ENCODE assay signal across 8 mouse cellular contexts in the genomic region with DNA sequence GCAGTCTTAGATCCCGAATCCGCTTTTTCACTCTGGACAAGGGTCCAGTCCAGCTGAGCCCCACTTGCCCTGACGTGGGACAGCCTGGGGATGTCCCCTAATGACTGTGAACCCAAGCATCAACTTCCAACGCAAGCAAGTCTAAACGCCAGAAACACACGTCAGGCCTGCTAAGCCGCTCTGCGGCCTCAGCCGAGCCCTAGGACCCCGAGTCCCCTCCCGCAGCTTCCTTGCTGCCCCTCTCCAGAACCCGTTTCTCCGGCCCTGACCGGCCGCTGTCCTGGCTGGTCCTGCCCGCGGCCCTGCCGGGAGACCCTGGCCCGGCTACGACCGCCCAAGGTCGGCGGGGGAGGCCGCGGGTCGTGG. TPM values are rescaled to one million over a fixed set of nuclear protein-coding genes. Genes with fewer than 3 reads are reported as not detected.
DNase-seq lines count a peak whose midpoint lies in the region; ATAC-seq lines count a peak whose summit lies in the region.

No protein-coding gene starts in this region.

- peak overlapping the region; percentile 75 for H3K27ac ChIP-seq in lung, embryonic 16.5 days (ENCODE audit: low read length)
- peak overlapping the region; percentile 51; the same call in 1 of the 2 replicates for H3K27ac ChIP-seq in hindbrain, embryonic 11.5 days (ENCODE audit: low read depth, low read length)
- H3K27ac ChIP-seq in liver, embryonic 15.5 days (replicated peaks), result peak overlapping the region; percentile 94

- H3K4me2 ChIP-seq in lung, embryonic 16.5 days (ENCODE audit: low read depth, low read length), result peak overlapping the region; percentile 85
- peak overlapping the region; percentile 99 for H3K4me2 ChIP-seq in hindbrain, embryonic 11.5 days (replicated peaks; ENCODE audit: low read depth, low read length)
- H3K4me2 ChIP-seq in liver, embryonic 15.5 days, result peak overlapping the region; percentile 94

- no peaks in the 10 kb centered on the region for H3K27me3 ChIP-seq in lung, embryonic 16.5 days (ENCODE audit: control insufficient read depth, insufficient read depth, low read depth, low read length)
- no peaks in the 10 kb centered on the region for H3K27me3 ChIP-seq in hindbrain, embryonic 11.5 days (ENCODE audit: control insufficient read depth, insufficient read depth, low read length)
- H3K27me3 ChIP-seq in liver, embryonic 15.5 days, result no peaks in the 10 kb centered on the region

- peak overlapping the region; percentile 92 for H3K9ac ChIP-seq in lung, embryonic 16.5 days (ENCODE audit: low read length)
- peak overlapping the region; percentile 82 for H3K9ac ChIP-seq in hindbrain, embryonic 11.5 days (ENCODE audit: low read depth, low read length)
- H3K9ac ChIP-seq in liver, embryonic 15.5 days, result peak overlapping the region; percentile 99

- no peaks in the 10 kb centered on the region for H3K36me3 ChIP-seq in lung, embryonic 16.5 days (ENCODE audit: control insufficient read depth, insufficient read depth, low read length)
- no peaks in the 10 kb centered on the region for H3K36me3 ChIP-seq in hindbrain, embryonic 11.5 days (ENCODE audit: control insufficient read depth, insufficient read depth, low read length)
- H3K36me3 ChIP-seq in liver, embryonic 15.5 days (replicated peaks), result no peaks in the 10 kb centered on the region

- H3K4me1 ChIP-seq in lung, embryonic 16.5 days (replicated peaks; ENCODE audit: control insufficient read depth, insufficient read depth, low read length), result peaks cover 2% of the 10 kb centered on the region; the same call in 1 of the 2 replicates
- no peaks in the 10 kb centered on the region for H3K4me1 ChIP-seq in hindbrain, embryonic 11.5 days (replicated peaks; ENCODE audit: control insufficient read depth, insufficient read depth, low read length)
- peaks cover 34% of the 10 kb centered on the region for H3K4me1 ChIP-seq in liver, embryonic 15.5 days (replicated peaks)

- no peaks in the 10 kb centered on the region for H3K9me3 ChIP-seq in lung, embryonic 16.5 days (ENCODE audit: control insufficient read depth, low read length)
- H3K9me3 ChIP-seq in hindbrain, embryonic 11.5 days (ENCODE audit: control insufficient read depth, low read length), result no peaks in the 10 kb centered on the region
- no peaks in the 10 kb centered on the region for H3K9me3 ChIP-seq in liver, embryonic 15.5 days (replicated peaks)

- DNase-seq in lung, postnatal 36 days, result no peak
- peak; percentile 56 for DNase-seq in hindbrain, embryonic 11.5 days (ENCODE audit: low spot score)
- DNase-seq in retina, postnatal 7 days (ENCODE audit: low read depth, low spot score), result peak; percentile 25
- no peak for DNase-seq in urinary bladder, postnatal 25 days (ENCODE audit: low spot score)

- WGBS in lung, embryonic 16.5 days, result under 1% methylated on average over 22 of the region's 26 CpGs
- WGBS in hindbrain, embryonic 11.5 days, result 2% methylated on average over 26 of the region's 26 CpGs
- WGBS in liver, embryonic 15.5 days (ENCODE audit: insufficient replicate concordance), result 3% methylated on average over 26 of the region's 26 CpGs

- ATAC-seq in lung, embryonic 16.5 days (ENCODE audit: low read depth), result peak; percentile 77
- peak; percentile 24 for ATAC-seq in common myeloid progenitor, adult 5-6 weeks (replicated peaks; ENCODE audit: low read depth, poor library complexity, severe bottlenecking)
- peak; percentile 54 for ATAC-seq in hindbrain, embryonic 11.5 days (ENCODE audit: low FRiP score)
- ATAC-seq in liver, embryonic 15.5 days (ENCODE audit: insufficient read depth), result peak; percentile 49
- no peak for ATAC-seq in megakaryocyte progenitor cell, adult 5-6 weeks (replicated peaks; ENCODE audit: poor library complexity)

- peak overlapping the region; percentile 94 for H3K4me3 ChIP-seq in lung, embryonic 16.5 days (ENCODE audit: low read length)
- H3K4me3 ChIP-seq in hindbrain, embryonic 11.5 days (ENCODE audit: low read depth, low read length), result peak overlapping the region; percentile 68
- peak overlapping the region; percentile 97 for H3K4me3 ChIP-seq in liver, embryonic 15.5 days (replicated peaks)

RNA-seq across cellular contexts. Expression of a gene that starts 21.6 kb away (rescaled TPM):
- polyA plus RNA-seq in lung, embryonic 16.5 days (2015; fragmentation: Nextera tagmentation; extraction: Ambion mirVana), result 26.0 and 26.7 TPM in 2 replicates
- total RNA-seq in common myeloid progenitor, adult 5-6 weeks (2017), result 7.4 and 10.5 TPM in 2 replicates
- 8.4 and 9.6 TPM in 2 replicates for polyA plus RNA-seq in hindbrain, embryonic 11.5 days (2014; fragmentation: Nextera tagmentation; extraction: Ambion mirVana)
- 8.4 and 8.7 TPM in 2 replicates for polyA plus RNA-seq in liver, embryonic 15.5 days (2015; fragmentation: Nextera tagmentation; extraction: Ambion mirVana)
- total RNA-seq in megakaryocyte progenitor cell, adult 5-6 weeks (2015), result 4.1 and 4.5 TPM in 2 replicates
- total RNA-seq in megakaryocyte progenitor cell, adult 5-6 weeks (2017), result 7.0 and 7.1 TPM in 2 replicates

RNA-seq across cellular contexts. Expression of a gene that starts 25.1 kb away (rescaled TPM):
- 180 TPM in 2 replicates for polyA plus RNA-seq in lung, embryonic 16.5 days (2015; fragmentation: Nextera tagmentation; extraction: Ambion mirVana)
- 38.7 and 82.1 TPM in 2 replicates for total RNA-seq in common myeloid progenitor, adult 5-6 weeks (2017)
- 164 and 170 TPM in 2 replicates for polyA plus RNA-seq in hindbrain, embryonic 11.5 days (2014; fragmentation: Nextera tagmentation; extraction: Ambion mirVana)
- polyA plus RNA-seq in liver, embryonic 15.5 days (2015; fragmentation: Nextera tagmentation; extraction: Ambion mirVana), result 88.8 and 90.8 TPM in 2 replicates
- total RNA-seq in megakaryocyte progenitor cell, adult 5-6 weeks (2015), result 85.7 and 101 TPM in 2 replicates
- total RNA-seq in megakaryocyte progenitor cell, adult 5-6 weeks (2017), result 42.5 and 58.5 TPM in 2 replicates

RNA-seq across cellular contexts. Expression of a gene that starts 47.7 kb away (rescaled TPM):
- polyA plus RNA-seq in lung, embryonic 16.5 days (2015; fragmentation: Nextera tagmentation; extraction: Ambion mirVana), result 110 and 111 TPM in 2 replicates
- total RNA-seq in common myeloid progenitor, adult 5-6 weeks (2017), result 72.8 and 77.1 TPM in 2 replicates
- 141 and 144 TPM in 2 replicates for polyA plus RNA-seq in hindbrain, embryonic 11.5 days (2014; fragmentation: Nextera tagmentation; extraction: Ambion mirVana)
- polyA plus RNA-seq in liver, embryonic 15.5 days (2015; fragmentation: Nextera tagmentation; extraction: Ambion mirVana), result 44.5 and 49.3 TPM in 2 replicates
- 43.9 and 44.5 TPM in 2 replicates for total RNA-seq in megakaryocyte progenitor cell, adult 5-6 weeks (2015)
- total RNA-seq in megakaryocyte progenitor cell, adult 5-6 weeks (2017), result 85.9 and 92.9 TPM in 2 replicates

Comparison
In these comparisons a context has a peak if more than half of its experiments do, and no peak if none do; other contexts are left out.
1. DNase-seq: peak in hindbrain, embryonic 11.5 days (single experiment) and retina, postnatal 7 days (single experiment); none in lung, postnatal 36 days (single experiment) and urinary bladder, postnatal 25 days (single experiment).
2. Peak in every context shown above with its lines, with median percentiles within 50 percentile points of each other: H3K27ac ChIP-seq, H3K4me2 ChIP-seq, H3K4me3 ChIP-seq and H3K9ac ChIP-seq.